Mouse (Mus musculus): ENCODE measurements around the gene Pdzrn3. TPM values are rescaled to one million over a fixed set of nuclear protein-coding genes. Genes with fewer than 3 reads are reported as not detected.

Gene Pdzrn3
- polyA plus RNA-seq, 1 experiment: 1.9 TPM

GRCm38 (mm10) chr6:101275806-101276205 is 101.9 kb downstream of the Pdzrn3 start:
- no peaks in the 10 kb centered on the region for H3K27me3 ChIP-seq (ENCODE audit: control insufficient read depth, insufficient read depth, low read length)
- TF ChIP-seq CTCF (IDR thresholded peaks at IDR 0.05; ENCODE audit: borderline replicate concordance, insufficient read depth, low read depth, low read length) (no peak), POLR2A (IDR thresholded peaks at IDR 0.05; ENCODE audit: borderline replicate concordance, insufficient read depth, low read length) (no peak)
- 96% methylated on average over 3 of the region's 3 CpGs for WGBS
- DNase-seq: no peak
- H3K27ac ChIP-seq (ENCODE audit: insufficient read depth, low read length): no peak overlapping the region
- no peak overlapping the region for H3K4me3 ChIP-seq (replicated peaks; ENCODE audit: insufficient read depth, low read depth, low read length)
- H3K4me1 ChIP-seq (ENCODE audit: control insufficient read depth, insufficient read depth, low read length): no peaks in the 10 kb centered on the region

- H3K4me1 ChIP-seq (ENCODE audit: control insufficient read depth, insufficient read depth, low read length): no peaks in the 10 kb centered on the region
- DNase-seq: no peak
- 89% methylated on average over 2 of the region's 2 CpGs for WGBS
- no peak overlapping the region for H3K4me3 ChIP-seq (replicated peaks; ENCODE audit: insufficient read depth, low read depth, low read length)
- no peaks in the 10 kb centered on the region for H3K27me3 ChIP-seq (ENCODE audit: control insufficient read depth, insufficient read depth, low read length)
- H3K27ac ChIP-seq (ENCODE audit: insufficient read depth, low read length): no peak overlapping the region
- TF ChIP-seq POLR2A (IDR thresholded peaks at IDR 0.05; ENCODE audit: borderline replicate concordance, insufficient read depth, low read length) (no peak), CTCF (IDR thresholded peaks at IDR 0.05; ENCODE audit: borderline replicate concordance, insufficient read depth, low read depth, low read length) (no peak)
These were observed 102.9 kb downstream of the Pdzrn3 start for GRCm38 (mm10) chr6:101274846-101275245.

GRCm38 (mm10) chr6:101272256-101272655 is 105.4 kb downstream of the Pdzrn3 start:
- H3K4me1 ChIP-seq (ENCODE audit: control insufficient read depth, insufficient read depth, low read length): no peaks in the 10 kb centered on the region
- DNase-seq: no peak
- TF ChIP-seq CTCF (IDR thresholded peaks at IDR 0.05; ENCODE audit: borderline replicate concordance, insufficient read depth, low read depth, low read length): no peak
- no peak for TF ChIP-seq POLR2A (IDR thresholded peaks at IDR 0.05; ENCODE audit: borderline replicate concordance, insufficient read depth, low read length)
- no peak overlapping the region for H3K4me3 ChIP-seq (replicated peaks; ENCODE audit: insufficient read depth, low read depth, low read length)
- WGBS: 55% methylated on average over 4 of the region's 4 CpGs
- H3K27me3 ChIP-seq (ENCODE audit: control insufficient read depth, insufficient read depth, low read length): no peaks in the 10 kb centered on the region
- no peak overlapping the region for H3K27ac ChIP-seq (ENCODE audit: insufficient read depth, low read length)

GRCm38 (mm10) chr6:101271378-101272135 is 106.1 kb downstream of the Pdzrn3 start:
- no peak overlapping the region for H3K27ac ChIP-seq (ENCODE audit: insufficient read depth, low read length)
- WGBS: 64% methylated on average over 15 of the region's 15 CpGs
- H3K4me1 ChIP-seq (ENCODE audit: control insufficient read depth, insufficient read depth, low read length): no peaks in the 10 kb centered on the region
- TF ChIP-seq CTCF (IDR thresholded peaks at IDR 0.05; ENCODE audit: borderline replicate concordance, insufficient read depth, low read depth, low read length): no peak
- TF ChIP-seq POLR2A (IDR thresholded peaks at IDR 0.05; ENCODE audit: borderline replicate concordance, insufficient read depth, low read length): no peak
- no peaks in the 10 kb centered on the region for H3K27me3 ChIP-seq (ENCODE audit: control insufficient read depth, insufficient read depth, low read length)
- no peak for DNase-seq
- no peak overlapping the region for H3K4me3 ChIP-seq (replicated peaks; ENCODE audit: insufficient read depth, low read depth, low read length)

- H3K27me3 ChIP-seq (ENCODE audit: control insufficient read depth, insufficient read depth, low read length): no peaks in the 10 kb centered on the region
- H3K4me1 ChIP-seq (ENCODE audit: control insufficient read depth, insufficient read depth, low read length): no peaks in the 10 kb centered on the region
- no peak overlapping the region for H3K4me3 ChIP-seq (replicated peaks; ENCODE audit: insufficient read depth, low read depth, low read length)
- WGBS: 70% methylated on average over 7 of the region's 7 CpGs
- no peak for TF ChIP-seq CTCF (IDR thresholded peaks at IDR 0.05; ENCODE audit: borderline replicate concordance, insufficient read depth, low read depth, low read length)
- no peak for TF ChIP-seq POLR2A (IDR thresholded peaks at IDR 0.05; ENCODE audit: borderline replicate concordance, insufficient read depth, low read length)
- no peak for DNase-seq
- H3K27ac ChIP-seq (ENCODE audit: insufficient read depth, low read length): no peak overlapping the region
These were observed 107.4 kb downstream of the Pdzrn3 start for GRCm38 (mm10) chr6:101270095-101270826.

GRCm38 (mm10) chr6:101269335-101270094 is 108.2 kb downstream of the Pdzrn3 start:
- H3K4me1 ChIP-seq (ENCODE audit: control insufficient read depth, insufficient read depth, low read length): no peaks in the 10 kb centered on the region
- no peak overlapping the region for H3K4me3 ChIP-seq (replicated peaks; ENCODE audit: insufficient read depth, low read depth, low read length)
- TF ChIP-seq CTCF (IDR thresholded peaks at IDR 0.05; ENCODE audit: borderline replicate concordance, insufficient read depth, low read depth, low read length) (no peak), POLR2A (IDR thresholded peaks at IDR 0.05; ENCODE audit: borderline replicate concordance, insufficient read depth, low read length) (no peak)
- no peak for DNase-seq
- no peaks in the 10 kb centered on the region for H3K27me3 ChIP-seq (ENCODE audit: control insufficient read depth, insufficient read depth, low read length)
- 68% methylated on average over 10 of the region's 10 CpGs for WGBS
- no peak overlapping the region for H3K27ac ChIP-seq (ENCODE audit: insufficient read depth, low read length)

- Histone ChIP-seq H3K4me1 (ENCODE audit: control insufficient read depth, insufficient read depth, low read length) (no peaks in the 10 kb centered on the region), H3K27me3 (ENCODE audit: control insufficient read depth, insufficient read depth, low read length) (no peaks in the 10 kb centered on the region), H3K27ac (ENCODE audit: insufficient read depth, low read length) (no peak overlapping the region), H3K4me3 (replicated peaks; ENCODE audit: insufficient read depth, low read depth, low read length) (no peak overlapping the region)
- TF ChIP-seq POLR2A (IDR thresholded peaks at IDR 0.05; ENCODE audit: borderline replicate concordance, insufficient read depth, low read length) (no peak), CTCF (IDR thresholded peaks at IDR 0.05; ENCODE audit: borderline replicate concordance, insufficient read depth, low read depth, low read length) (no peak)
- DNase-seq: no peak
- WGBS: 63% methylated on average over 1 of the region's 1 CpGs
These were observed 109.4 kb downstream of the Pdzrn3 start for GRCm38 (mm10) chr6:101268266-101268665.
